Mouse (Mus musculus) kidney, adult 2 months (tissue): Measurements from ENCODE around the gene Olfr574.

Experiments used
- CTCF ChIP-seq: fragments of 200-500 bp; conservative IDR thresholded peaks from 2 replicates; pipeline ENCODE4 v1.5.1; 2011; ENCODE audit warnings: low read depth, mild to moderate bottlenecking, control low read depth, low read length, moderate library complexity, mixed read lengths; ENCODE audit not compliant: insufficient read depth, insufficient read length
- POLR2A ChIP-seq: fragments of 200-500 bp; IDR thresholded peaks from one replicate; pipeline ENCODE4 v1.6.1; 2011; ENCODE audit warnings: low read depth, low read length, control low read depth

DNA sequence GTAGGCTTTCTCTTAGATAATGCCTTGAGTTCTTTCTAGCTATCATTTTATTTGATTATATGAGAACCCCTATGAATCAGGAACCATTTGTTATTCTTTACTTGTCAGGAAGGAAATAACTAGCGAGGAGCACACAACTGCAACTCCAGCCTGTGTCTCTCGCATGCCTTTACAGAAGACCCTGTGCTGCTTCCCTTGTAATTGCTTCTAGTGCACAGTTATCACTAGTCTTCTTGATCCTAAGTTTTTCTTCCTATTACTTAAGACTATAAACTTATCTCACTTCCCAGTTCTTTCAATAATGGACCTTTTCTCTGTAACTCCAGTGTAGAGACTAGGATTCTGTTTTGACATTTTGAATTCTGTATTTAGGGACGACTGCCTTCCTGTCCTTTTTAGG is 9.9 kb downstream of the Olfr574 start:
- no peak for TF ChIP-seq POLR2A
- no peak for TF ChIP-seq CTCF
